Mouse (Mus musculus) layer of hippocampus, postnatal 25 days (tissue): Measurements from ENCODE around the gene Adam17. TPM values are rescaled to one million over a fixed set of nuclear protein-coding genes. Genes with fewer than 3 reads are reported as not detected.

Source experiments
- DNase-seq, 2 experiments: peaks; one replicate each; pipeline ENCODE4 v3.0.0; 2022; ENCODE audit warnings: mixed read lengths in 2 of 2, low spot score in 1 of 2; ENCODE audit errors: extremely low spot score in 1 of 2
- total RNA-seq, 2 experiments: library from RNA; stranded (reverse); gene quantifications; 2 replicates each; pipeline ENCODE4 v1.2.3; 2021

Adam17 gene
- total RNA-seq, 2 experiments from 2014 or later = 17.6 to 22.0 TPM

- DNase-seq = peak in 1 of 2 experiments; percentile 39
Measured at GRCm38 (mm10) chr12:21316869-21317265, 56.6 kb downstream of the Adam17 start.

GRCm38 (mm10) chr12:21315923-21316868, 57.2 kb downstream of the Adam17 start, which contains the start of gene Iah1:
Gene Iah1 (plus strand): TSS chr12:21316389.
- DNase-seq = peak; percentile 69 to 70

- no peak for DNase-seq
Measured at GRCm38 (mm10) chr12:21312201-21312600, 61.2 kb downstream of the Adam17 start.

GRCm38 (mm10) chr12:21306721-21307120, 66.7 kb downstream of the Adam17 start:
- DNase-seq = no peak

- DNase-seq = no peak
Measured at GRCm38 (mm10) chr12:21305741-21306140, 67.7 kb downstream of the Adam17 start.

GRCm38 (mm10) chr12:21302361-21302783, 71.1 kb downstream of the Adam17 start:
- DNase-seq = no peak

GRCm38 (mm10) chr12:21301932-21302331, 71.5 kb downstream of the Adam17 start:
- no peak for DNase-seq

- no peak for DNase-seq
Measured at GRCm38 (mm10) chr12:21301324-21301723, 72.1 kb downstream of the Adam17 start.

- DNase-seq = no peak
Measured at GRCm38 (mm10) chr12:21298856-21299255, 74.6 kb downstream of the Adam17 start.

- DNase-seq = no peak
Measured at GRCm38 (mm10) chr12:21289651-21290050, 83.8 kb downstream of the Adam17 start.

GRCm38 (mm10) chr12:21288716-21289395, 84.6 kb downstream of the Adam17 start:
- DNase-seq = no peak

GRCm38 (mm10) chr12:21286712-21287650, 86.5 kb downstream of the Adam17 start:
- DNase-seq = no peak

GRCm38 (mm10) chr12:21286243-21286622, 87.2 kb downstream of the Adam17 start, which contains the start of gene Itgb1bp1:
Gene Itgb1bp1 (minus strand): TSS chr12:21286284.
- peak in 1 of 2 experiments; percentile 95 for DNase-seq

GRCm38 (mm10) chr12:21285508-21286242, 87.8 kb downstream of the Adam17 start:
- peak in 1 of 2 experiments; percentile 93 for DNase-seq

- DNase-seq = no peak
Measured at GRCm38 (mm10) chr12:21284761-21285441, 88.5 kb downstream of the Adam17 start, which contains the start of gene Cpsf3. Gene Cpsf3 (plus strand): TSS chr12:21285391.

GRCm38 (mm10) chr12:21277352-21277864, 96.0 kb downstream of the Adam17 start:
- no peak for DNase-seq

- DNase-seq = no peak
Measured at GRCm38 (mm10) chr12:21274446-21274845, 99.0 kb downstream of the Adam17 start.
